Mouse (Mus musculus) liver, embryonic 13.5 days (tissue): ENCODE data around the gene Skp1a. TPM values are rescaled to one million over a fixed set of nuclear protein-coding genes. Genes with fewer than 3 reads are reported as not detected.

Source experiments
- ATAC-seq: fragments of 200-750 bp; cut with Nextera tagmentation; 2 replicates; pipeline ENCODE4 v1.8.0; 2017; ENCODE audit warnings: low read depth, mild to moderate bottlenecking, moderate number of reproducible peaks, moderate library complexity
- DNase-seq: peaks from one replicate; pipeline ENCODE4 v3.0.0; 2022
- H3K27ac ChIP-seq: fragments of 300-500 bp; sonication (generic); 2 replicates; pipeline ENCODE4 v1.5.1; 2015; ENCODE audit warnings: moderate library complexity, mild to moderate bottlenecking, inconsistent platforms
- H3K27me3 ChIP-seq: fragments of 300-500 bp; sonication (generic); 2 replicates; pipeline ENCODE4 v1.6.1; 2015; ENCODE audit warnings: mild to moderate bottlenecking, inconsistent platforms
- H3K36me3 ChIP-seq: fragments of 300-500 bp; sonication (generic); 2 replicates; pipeline ENCODE4 v1.6.1; 2015; ENCODE audit warnings: mild to moderate bottlenecking, inconsistent platforms
- H3K4me1 ChIP-seq: fragments of 300-500 bp; sonication (generic); replicated peaks from 2 replicates; pipeline ENCODE4 v1.6.1; 2015; ENCODE audit warnings: inconsistent platforms
- H3K4me2 ChIP-seq: fragments of 300-500 bp; sonication (generic); 2 replicates; pipeline ENCODE4 v1.6.1; 2015; ENCODE audit warnings: inconsistent platforms, mild to moderate bottlenecking, moderate library complexity
- H3K4me3 ChIP-seq: fragments of 300-500 bp; sonication (generic); replicated peaks from 2 replicates; pipeline ENCODE4 v1.5.1; 2015; ENCODE audit warnings: mild to moderate bottlenecking, inconsistent platforms
- H3K9ac ChIP-seq: fragments of 300-500 bp; sonication (generic); 2 replicates; pipeline ENCODE4 v1.6.1; 2015; ENCODE audit warnings: mild to moderate bottlenecking, inconsistent platforms
- H3K9me3 ChIP-seq: fragments of 300-500 bp; sonication (generic); replicated peaks from 2 replicates; pipeline ENCODE4 v1.6.1; 2016; ENCODE audit warnings: inconsistent platforms
- WGBS: fragments of 180-500 bp; shearing (Covaris S2); methylation state at CpG from one replicate; pipeline ENCODE4 v1.1.7; 2015; ENCODE audit not compliant: insufficient replicate concordance; 5-methylcytosine and 5-hydroxymethylcytosine counted together
- polyA plus RNA-seq: library from polyadenylated mRNA; unstranded; fragments of >200 nt; fragmentation: Nextera tagmentation; extraction: Ambion mirVana; gene quantifications from 2 replicates; pipeline ENCODE4 v1.2.1, GENCODE M21; 2015

Skp1a gene
- polyA plus RNA-seq, 1 experiment from 2014 or later, result 377 TPM

DNA sequence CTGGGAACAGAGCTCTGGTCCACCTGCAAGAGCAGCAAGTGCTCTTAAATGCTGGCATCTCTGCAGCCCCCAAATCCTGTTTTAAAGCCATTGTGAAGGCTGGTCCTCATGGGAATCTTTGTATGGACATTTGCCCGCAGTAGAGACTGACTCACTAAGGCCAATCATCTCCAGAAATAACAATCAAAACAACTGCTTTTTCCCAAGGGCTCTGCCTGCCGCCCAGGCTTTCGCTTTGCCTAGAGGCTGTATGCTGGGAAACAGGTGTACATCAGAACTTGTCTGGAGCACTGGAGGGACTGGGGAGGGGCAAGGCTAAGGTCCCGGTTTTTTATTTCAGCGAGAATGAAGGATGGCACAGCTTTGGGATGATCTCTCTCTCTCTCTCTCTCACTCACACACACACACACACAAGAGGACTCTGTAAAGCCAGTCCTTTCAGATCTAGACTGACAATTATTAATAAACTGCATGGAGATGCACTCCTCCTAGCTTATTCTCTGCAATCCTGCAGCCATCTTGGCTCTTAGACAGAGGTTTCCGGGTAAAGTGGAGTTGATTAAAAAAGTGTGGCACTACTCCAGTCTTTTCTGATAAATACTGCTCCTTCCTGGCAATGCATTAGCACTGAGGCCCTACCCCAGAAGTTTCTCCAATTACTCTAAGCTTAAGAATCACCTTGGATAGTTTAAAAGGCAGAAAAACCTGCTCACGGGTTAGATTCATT lies 2.9 kb upstream of the Skp1a start:
- H3K36me3 ChIP-seq, result no peaks in the 10 kb centered on the region
- no peak for ATAC-seq
- no peak overlapping the region for H3K4me3 ChIP-seq
- DNase-seq, result no peak
- WGBS, result 81% methylated on average over 7 of the region's 7 CpGs
- no peak overlapping the region for H3K4me2 ChIP-seq
- H3K27me3 ChIP-seq, result 0 out of 2 replicates have a peak, but pooled peaks cover 5% of the 10 kb centered on the region
- no peaks in the 10 kb centered on the region for H3K9me3 ChIP-seq
- no peak overlapping the region for H3K9ac ChIP-seq
- peaks cover 24% of the 10 kb centered on the region for H3K4me1 ChIP-seq
- H3K27ac ChIP-seq, result no peak overlapping the region

DNA sequence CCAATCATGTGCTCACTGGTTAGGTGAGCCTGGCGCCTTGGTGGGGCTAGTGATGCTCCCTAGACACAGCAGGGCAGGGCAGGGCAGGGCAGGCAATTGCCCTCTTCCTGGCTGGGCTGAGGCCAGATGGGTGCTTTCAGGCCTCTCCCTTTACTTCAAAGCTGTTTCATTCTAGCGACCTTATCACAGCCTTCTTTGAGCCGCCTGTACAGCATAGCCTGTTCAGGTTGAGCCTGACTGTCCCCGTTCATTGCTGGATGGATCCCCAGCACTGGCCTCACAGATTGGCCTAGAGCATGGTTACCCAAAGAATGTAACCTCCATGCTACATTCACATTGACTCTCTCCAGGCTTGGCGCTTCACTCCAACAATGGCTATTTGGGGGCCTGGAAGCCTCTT lies 1.1 kb upstream of the Skp1a start:
- peak overlapping the region; percentile 99 for H3K9ac ChIP-seq
- 0 out of 2 replicates have a peak, but pooled peaks cover 2% of the 10 kb centered on the region for H3K36me3 ChIP-seq
- ATAC-seq, result no peak
- peak overlapping the region; percentile 84 for H3K4me2 ChIP-seq
- peak; percentile 13 for DNase-seq
- H3K9me3 ChIP-seq, result no peaks in the 10 kb centered on the region
- 46% methylated on average over 5 of the region's 5 CpGs for WGBS
- peak overlapping the region; percentile 98 for H3K4me3 ChIP-seq
- peak overlapping the region; percentile 88 for H3K27ac ChIP-seq
- H3K4me1 ChIP-seq, result peaks cover 27% of the 10 kb centered on the region
- H3K27me3 ChIP-seq, result no peaks in the 10 kb centered on the region

DNA sequence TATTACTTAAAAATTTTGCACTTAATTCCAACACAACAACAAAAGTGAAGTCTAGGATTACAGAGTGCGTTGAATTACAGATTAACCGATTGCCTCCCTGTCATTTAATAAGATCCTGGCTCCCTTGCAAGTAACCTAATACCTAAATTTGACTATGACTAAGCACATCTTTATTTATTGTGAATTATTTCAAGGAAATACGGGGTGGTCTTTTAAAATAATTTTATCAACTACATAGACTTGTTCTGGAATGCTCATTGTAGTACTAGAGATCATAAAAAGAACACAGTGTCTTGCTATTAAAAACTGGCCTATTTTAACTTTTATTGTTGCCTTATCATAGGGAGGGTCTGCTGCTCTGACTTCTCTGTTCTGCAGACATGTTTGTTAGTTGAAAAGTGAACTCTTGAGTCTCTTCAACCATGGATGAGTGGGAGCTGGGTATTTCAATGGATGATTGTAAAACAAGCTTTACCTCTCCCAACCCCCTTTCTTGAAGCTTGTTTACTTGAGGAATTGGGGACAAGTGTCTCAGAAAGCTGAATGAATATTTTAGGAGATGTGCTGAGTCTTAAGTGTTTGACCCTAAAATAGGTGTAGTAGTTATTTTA lies 1.4 kb downstream of the Skp1a start:
- Histone ChIP-seq H3K9me3 (no peaks in the 10 kb centered on the region), H3K27ac (0 out of 2 replicates have a peak overlapping the region, but pooled peaks have one; percentile 88), H3K36me3 (peaks cover 24% of the 10 kb centered on the region), H3K4me2 (peak overlapping the region; percentile 84), H3K27me3 (no peaks in the 10 kb centered on the region), H3K4me1 (peaks cover 27% of the 10 kb centered on the region), H3K4me3 (peak overlapping the region; percentile 98), H3K9ac (peak overlapping the region; percentile 99)
- ATAC-seq (no peak), DNase-seq (no peak)
- 23% methylated on average over 3 of the region's 3 CpGs for WGBS

DNA sequence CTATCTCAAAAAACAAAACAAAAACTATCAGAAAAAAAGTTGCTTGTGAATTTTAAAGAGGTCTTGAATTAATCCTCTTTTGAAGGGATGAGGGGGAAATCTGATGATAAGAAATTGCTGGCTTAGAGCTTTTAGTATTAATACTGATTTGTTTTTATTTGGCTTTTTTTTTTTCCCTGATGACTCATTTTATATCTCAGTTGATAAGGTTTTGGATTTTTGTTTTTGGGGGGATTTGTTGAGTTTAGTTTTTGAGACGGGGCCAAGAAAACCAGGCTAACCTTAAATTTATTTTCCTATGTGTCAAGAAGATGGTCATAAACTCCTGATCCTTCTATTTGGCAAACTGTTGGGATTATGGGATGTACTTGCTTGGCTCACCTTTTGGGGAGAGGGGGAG lies 2.1 kb downstream of the Skp1a start:
- H3K9ac ChIP-seq, result peak overlapping the region; percentile 99
- peak overlapping the region; percentile 98 for H3K4me3 ChIP-seq
- WGBS, result 69% methylated on average over 1 of the region's 1 CpGs

DNA sequence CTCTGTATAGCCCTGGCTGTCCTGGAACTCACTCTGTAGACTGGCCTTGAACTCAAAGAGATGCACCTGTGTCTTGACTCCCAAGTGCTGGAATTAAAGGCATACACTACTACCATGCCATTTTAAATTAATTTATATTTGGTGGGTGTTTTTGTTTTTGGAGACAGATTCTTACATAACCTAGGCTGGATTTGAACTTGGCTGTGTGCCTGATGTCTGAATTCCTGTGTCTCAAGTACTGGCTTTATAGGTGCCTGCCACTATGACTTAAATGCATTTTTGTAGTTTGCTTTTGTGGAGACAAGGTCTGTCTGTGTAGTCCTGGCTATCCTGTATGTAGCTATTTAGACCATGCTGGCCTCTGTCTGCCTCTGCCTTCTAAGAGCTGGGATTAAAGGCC lies 2.7 kb downstream of the Skp1a start:
- peaks cover 27% of the 10 kb centered on the region for H3K4me1 ChIP-seq
- peak overlapping the region; percentile 38 for H3K4me2 ChIP-seq
- peaks cover 37% of the 10 kb centered on the region for H3K36me3 ChIP-seq
- no peak overlapping the region for H3K27ac ChIP-seq
- H3K27me3 ChIP-seq, result no peaks in the 10 kb centered on the region
- H3K9ac ChIP-seq, result peak overlapping the region; percentile 30; the same call in 1 of the 2 replicates
- no peaks in the 10 kb centered on the region for H3K9me3 ChIP-seq
- H3K4me3 ChIP-seq, result peak overlapping the region; percentile 13; the same call in 1 of the 2 replicates
- ATAC-seq (no peak), DNase-seq (no peak)

More for the DNA sequence above, 2.1 kb downstream of the Skp1a start:
- ATAC-seq, result no peak
- DNase-seq, result no peak
- Histone ChIP-seq H3K4me2 (peak overlapping the region; percentile 84), H3K27ac (no peak overlapping the region), H3K4me1 (peaks cover 27% of the 10 kb centered on the region), H3K36me3 (peaks cover 31% of the 10 kb centered on the region), H3K9me3 (no peaks in the 10 kb centered on the region), H3K27me3 (no peaks in the 10 kb centered on the region)

DNA sequence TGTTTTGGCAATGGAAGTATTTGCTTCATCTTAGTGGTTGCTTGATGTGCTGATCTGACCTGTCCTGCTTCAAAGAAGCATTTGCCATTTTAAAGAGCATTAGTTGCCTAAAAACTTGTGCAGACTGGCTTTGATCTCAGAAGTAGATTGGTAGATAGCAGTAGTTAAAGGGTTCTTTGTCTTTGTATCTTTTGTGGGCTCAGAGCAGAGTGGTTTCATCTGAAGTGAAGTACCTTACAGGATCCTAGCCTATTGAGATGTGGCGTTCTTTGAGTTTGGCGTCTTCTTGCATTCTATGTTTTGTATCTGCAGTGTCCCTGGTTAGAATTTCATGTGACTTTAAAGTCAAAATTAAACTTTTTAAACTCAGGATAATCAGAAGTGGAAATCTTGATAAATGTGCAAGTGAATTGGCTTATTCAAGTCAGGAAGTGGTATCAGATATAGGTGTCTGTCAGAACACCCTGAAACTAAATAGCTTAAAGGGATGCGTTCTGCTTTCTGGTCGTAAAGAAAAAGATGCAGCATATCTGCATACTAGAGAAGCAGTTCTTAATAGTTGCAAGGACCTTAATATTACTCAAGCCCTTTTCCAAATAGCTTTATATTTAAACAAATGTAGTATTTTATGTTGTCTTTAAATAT lies 9.2 kb downstream of the Skp1a start:
- H3K27ac ChIP-seq, result no peak overlapping the region
- no peaks in the 10 kb centered on the region for H3K9me3 ChIP-seq
- H3K4me3 ChIP-seq, result no peak overlapping the region
- H3K36me3 ChIP-seq, result peaks cover 74% of the 10 kb centered on the region
- ATAC-seq (no peak), DNase-seq (no peak)
- no peak overlapping the region for H3K9ac ChIP-seq
- no peak overlapping the region for H3K4me2 ChIP-seq
- H3K27me3 ChIP-seq, result no peaks in the 10 kb centered on the region
- no peaks in the 10 kb centered on the region for H3K4me1 ChIP-seq
- WGBS, result 82% methylated on average over 4 of the region's 4 CpGs

DNA sequence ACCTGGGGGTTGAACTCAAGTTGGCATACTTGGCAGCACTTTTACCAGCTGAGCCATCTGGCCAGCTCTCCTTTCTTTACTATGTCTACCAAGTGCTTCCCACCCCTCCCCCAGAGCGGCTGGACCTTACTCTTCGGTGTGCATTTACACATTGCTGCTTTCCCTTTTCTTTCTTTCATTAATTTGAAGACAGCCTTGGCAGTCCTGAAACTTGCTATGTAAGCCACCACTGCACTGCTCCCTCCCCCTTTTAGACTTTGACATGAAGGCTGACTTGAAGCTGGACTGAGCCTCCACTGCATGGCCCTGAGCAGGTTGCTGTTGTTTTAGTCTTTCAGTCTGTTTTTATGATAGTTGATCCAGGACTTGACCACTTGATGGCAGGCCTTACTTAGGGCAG lies 17.7 kb downstream of the Skp1a start:
- no peaks in the 10 kb centered on the region for H3K9me3 ChIP-seq
- 87% methylated on average over 2 of the region's 2 CpGs for WGBS
- no peak overlapping the region for H3K27ac ChIP-seq
- H3K4me2 ChIP-seq, result no peak overlapping the region
- H3K36me3 ChIP-seq, result peaks cover 47% of the 10 kb centered on the region
- no peak overlapping the region for H3K4me3 ChIP-seq
- ATAC-seq (no peak), DNase-seq (no peak)
- no peaks in the 10 kb centered on the region for H3K4me1 ChIP-seq
- no peaks in the 10 kb centered on the region for H3K27me3 ChIP-seq
- H3K9ac ChIP-seq, result no peak overlapping the region

DNA sequence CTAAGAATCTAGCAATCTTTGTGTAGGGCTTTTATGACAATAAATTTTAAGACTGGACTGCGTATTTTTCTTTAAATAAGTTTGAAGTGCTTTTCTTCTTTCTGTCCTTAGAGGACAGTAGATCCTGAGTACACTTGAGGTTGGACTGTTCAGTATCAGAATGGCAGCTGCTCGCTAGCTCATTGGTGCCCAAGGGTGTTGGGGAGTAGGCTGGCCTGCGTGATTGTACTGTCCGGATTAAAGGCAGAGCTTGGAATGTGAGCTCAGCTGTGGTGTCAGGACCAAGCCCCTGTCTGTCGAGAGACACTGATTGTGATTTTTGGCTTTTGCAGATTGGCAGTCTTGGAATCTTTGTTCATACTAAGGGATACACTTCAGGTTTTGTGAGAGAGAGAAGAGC lies 20.0 kb downstream of the Skp1a start:
- DNase-seq, result no peak
- peaks cover 28% of the 10 kb centered on the region for H3K36me3 ChIP-seq
- no peaks in the 10 kb centered on the region for H3K9me3 ChIP-seq
- WGBS, result 78% methylated on average over 5 of the region's 5 CpGs
- no peak for ATAC-seq
- 0 out of 2 replicates have a peak, but pooled peaks cover under 1% of the 10 kb centered on the region for H3K4me1 ChIP-seq
- no peak overlapping the region for H3K9ac ChIP-seq
- H3K4me2 ChIP-seq, result no peak overlapping the region
- H3K4me3 ChIP-seq, result no peak overlapping the region
- no peak overlapping the region for H3K27ac ChIP-seq
- no peaks in the 10 kb centered on the region for H3K27me3 ChIP-seq

DNA sequence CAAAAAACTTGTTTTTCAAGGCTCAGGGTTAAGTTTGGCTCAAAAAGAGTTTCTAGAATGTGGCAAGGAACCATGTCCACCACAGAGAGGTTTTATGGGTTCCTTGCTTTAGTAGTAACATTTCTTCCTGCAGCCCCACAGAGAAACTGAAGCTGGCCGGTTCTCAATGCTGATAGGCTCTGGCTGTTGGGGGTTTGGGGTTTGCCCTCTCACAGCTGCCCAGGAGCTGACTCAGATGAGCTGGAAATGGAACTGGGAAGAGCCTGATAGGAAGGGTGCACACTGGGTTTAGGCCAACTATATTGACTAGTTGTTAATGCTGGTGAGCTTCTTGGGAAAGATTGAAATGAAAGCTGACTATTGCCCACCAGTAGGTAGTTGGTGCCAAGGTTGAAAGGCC lies 20.9 kb downstream of the Skp1a start:
- ATAC-seq, result no peak
- Histone ChIP-seq H3K4me3 (no peak overlapping the region), H3K36me3 (peaks cover 19% of the 10 kb centered on the region), H3K9ac (no peak overlapping the region), H3K9me3 (no peaks in the 10 kb centered on the region), H3K27me3 (no peaks in the 10 kb centered on the region), H3K4me2 (no peak overlapping the region), H3K27ac (no peak overlapping the region), H3K4me1 (0 out of 2 replicates have a peak, but pooled peaks cover 5% of the 10 kb centered on the region)
- DNase-seq, result no peak
- 47% methylated on average over 1 of the region's 1 CpGs for WGBS

DNA sequence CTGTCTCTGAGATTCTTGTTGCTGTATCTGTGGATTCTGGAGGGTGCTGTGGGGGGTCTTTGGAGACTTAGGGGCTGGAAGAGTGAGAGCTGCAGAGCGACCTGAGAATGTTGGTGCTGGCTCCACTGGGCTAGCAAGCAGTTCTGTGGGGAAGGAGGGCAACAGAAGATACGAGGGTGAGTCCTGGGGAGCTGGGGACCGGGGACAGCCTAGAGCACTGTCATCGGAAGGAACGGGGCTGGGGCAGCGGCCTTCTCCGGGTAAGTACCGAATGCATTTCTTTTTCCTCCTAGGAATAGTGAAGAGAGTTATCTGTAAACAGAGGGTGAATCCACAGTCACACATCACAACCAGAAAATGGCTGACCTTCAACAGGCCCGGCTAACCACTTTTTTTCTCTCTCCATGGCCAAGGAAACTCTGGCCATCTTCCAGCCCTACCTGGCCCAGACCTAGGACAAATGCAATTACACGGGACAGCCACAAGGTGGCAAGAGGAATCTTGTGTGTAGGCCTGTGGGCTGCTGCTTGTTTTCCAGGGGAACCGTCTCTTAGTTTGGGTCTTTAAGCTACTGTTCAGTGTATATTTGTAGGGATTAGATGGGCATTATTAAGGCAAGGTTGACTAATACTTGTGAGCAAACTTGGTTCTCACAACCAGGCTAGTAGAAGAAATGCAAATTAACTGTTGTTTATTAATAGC lies 22.0 kb downstream of the Skp1a start:
- ATAC-seq (0 out of 2 replicates have a peak, but pooled peaks have one; percentile 49), DNase-seq (peak; percentile 23)
- Histone ChIP-seq H3K4me2 (no peak overlapping the region), H3K4me1 (0 out of 2 replicates have a peak, but pooled peaks cover 11% of the 10 kb centered on the region), H3K4me3 (no peak overlapping the region), H3K27ac (no peak overlapping the region), H3K9me3 (no peaks in the 10 kb centered on the region), H3K27me3 (no peaks in the 10 kb centered on the region), H3K9ac (no peak overlapping the region), H3K36me3 (peaks cover 13% of the 10 kb centered on the region)
- 60% methylated on average over 11 of the region's 11 CpGs for WGBS

DNA sequence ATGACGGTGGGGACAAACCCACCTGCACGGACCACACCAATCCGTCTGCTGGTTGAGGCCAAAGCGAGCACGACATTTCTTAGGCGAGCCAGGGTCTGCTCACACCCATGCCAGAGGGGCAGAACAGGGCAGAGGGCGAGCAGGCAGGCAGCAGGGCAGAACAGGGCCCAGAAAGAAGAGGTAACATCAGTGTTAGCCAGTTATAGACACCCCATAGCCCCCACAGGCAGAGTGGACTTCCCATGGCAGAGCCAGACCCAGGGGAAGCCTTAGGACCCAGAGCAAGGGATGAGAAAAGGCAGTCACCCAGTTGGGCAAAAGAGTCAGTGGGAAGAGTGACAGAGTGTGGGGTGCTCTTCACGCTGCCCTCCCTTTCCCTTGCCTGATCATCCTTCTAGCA lies 23.3 kb downstream of the Skp1a start:
- no peak for DNase-seq
- H3K4me1 ChIP-seq, result 0 out of 2 replicates have a peak, but pooled peaks cover 11% of the 10 kb centered on the region
- 75% methylated on average over 8 of the region's 8 CpGs for WGBS

More for the DNA sequence above, 23.3 kb downstream of the Skp1a start:
- Histone ChIP-seq H3K27ac (no peak overlapping the region), H3K27me3 (no peaks in the 10 kb centered on the region), H3K9ac (no peak overlapping the region), H3K36me3 (peaks cover 7% of the 10 kb centered on the region), H3K9me3 (no peaks in the 10 kb centered on the region), H3K4me2 (no peak overlapping the region), H3K4me3 (no peak overlapping the region)
- no peak for ATAC-seq
